Mouse (Mus musculus): ENCODE measurements around the gene Cpne6. TPM values are rescaled to one million over a fixed set of nuclear protein-coding genes. Genes with fewer than 3 reads are reported as not detected.

The Cpne6 gene
- total RNA-seq, 2 experiments from 2014 or later = 163 to 211 TPM

DNA sequence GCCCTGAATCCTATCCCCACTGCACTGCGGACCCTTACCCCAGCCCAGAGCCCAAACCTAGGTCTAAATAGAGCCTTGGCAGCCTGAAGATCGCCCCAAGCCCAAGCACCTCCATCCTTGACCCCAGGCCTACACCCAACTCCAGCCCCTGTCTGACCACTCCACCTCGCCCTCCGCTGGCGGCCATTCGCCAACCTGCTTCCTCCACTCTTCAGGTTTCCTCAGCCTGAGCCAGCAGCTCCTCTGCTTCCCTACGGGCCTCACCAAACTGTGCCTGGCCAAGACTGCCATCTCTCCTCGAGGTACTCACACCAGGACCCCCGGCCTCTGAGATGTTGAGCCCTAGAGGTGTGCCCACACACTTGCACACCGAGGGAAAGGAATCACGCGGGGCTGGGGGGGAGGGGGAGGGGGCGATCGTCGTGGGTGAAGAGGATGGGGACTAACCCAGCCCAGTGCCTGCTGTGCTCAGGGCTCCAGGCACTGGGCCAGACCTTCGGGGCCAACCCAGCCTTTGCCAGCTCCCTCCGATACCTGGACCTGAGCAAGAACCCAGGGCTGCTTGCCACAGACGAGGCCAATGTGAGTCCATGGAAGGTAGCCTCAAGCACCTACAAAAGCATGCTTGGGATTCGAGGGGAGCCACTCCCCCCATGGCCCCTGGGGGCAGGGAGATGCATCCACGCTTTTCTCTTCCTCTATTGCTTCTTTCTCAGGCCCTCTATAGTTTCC lies 14.6 kb upstream of the Cpne6 start:
- DNase-seq (ENCODE audit: low spot score in 2 of 2) = no peak
- intact Hi-C loops (cut with DNase I) = loop anchor here (5.0 kb wide), 1 partner anchor 47 kb away; the partner anchor contains the start of gene Pck2

DNA sequence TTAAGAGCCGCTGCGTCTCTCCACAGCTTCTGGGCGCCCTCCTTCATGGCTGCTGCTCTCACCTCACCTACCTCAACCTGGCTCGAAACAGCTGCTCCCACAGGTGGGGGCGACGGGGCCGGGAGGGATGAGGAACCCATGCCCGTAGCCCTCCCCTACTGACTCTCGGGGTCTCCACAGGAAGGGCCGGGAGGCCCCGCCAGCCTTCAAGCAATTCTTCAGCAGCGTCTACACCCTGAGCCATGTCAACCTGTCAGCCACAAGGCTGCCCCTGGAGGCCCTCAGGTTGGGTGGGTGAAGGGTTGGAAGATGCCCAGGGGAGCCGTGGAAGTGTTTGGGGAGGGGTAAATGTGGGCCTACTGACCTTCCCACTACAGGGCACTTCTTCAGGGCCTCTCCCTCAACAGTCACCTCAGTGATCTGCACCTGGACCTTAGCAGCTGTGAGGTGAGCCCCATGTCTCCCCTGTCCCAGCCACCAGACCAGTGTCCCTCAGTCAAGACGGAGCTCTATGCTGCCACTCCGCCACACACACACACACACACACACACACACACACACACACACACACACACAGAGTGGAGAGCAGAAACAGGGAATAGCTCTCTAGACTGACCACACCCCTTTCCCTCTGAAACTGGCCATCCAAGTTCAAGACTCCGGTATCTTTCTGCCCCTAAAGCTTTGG lies 13.3 kb upstream of the Cpne6 start:
- intact Hi-C loops (cut with DNase I) = loop anchor here (1.0 to 5.0 kb wide), 2 partner anchors 45 to 60 kb away; partner anchors contain the start of gene Pck2
- no peak for DNase-seq (ENCODE audit: low spot score in 2 of 2)

DNA sequence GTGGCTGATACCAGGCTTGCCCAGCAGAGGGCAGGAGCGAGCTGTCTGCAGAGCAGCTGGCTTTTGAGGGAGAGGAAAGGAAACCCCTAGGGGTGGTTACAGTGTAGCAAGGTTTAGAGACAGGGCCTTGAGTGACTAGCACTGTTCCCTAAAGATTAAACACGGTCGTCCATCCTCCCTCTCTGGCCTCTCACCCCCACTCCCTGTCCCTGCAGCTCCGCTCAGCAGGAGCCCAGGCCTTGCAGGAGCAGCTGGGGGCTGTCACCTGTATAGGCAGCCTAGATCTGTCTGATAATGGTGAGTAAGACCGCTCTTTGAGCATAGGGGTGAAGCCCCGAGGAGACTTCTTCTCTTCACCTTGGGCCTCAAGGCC lies 12.8 kb upstream of the Cpne6 start:
- intact Hi-C loops (cut with DNase I) = loop anchor here (1.0 to 5.0 kb wide), 2 partner anchors 45 to 60 kb away; partner anchors contain the start of gene Pck2

DNA sequence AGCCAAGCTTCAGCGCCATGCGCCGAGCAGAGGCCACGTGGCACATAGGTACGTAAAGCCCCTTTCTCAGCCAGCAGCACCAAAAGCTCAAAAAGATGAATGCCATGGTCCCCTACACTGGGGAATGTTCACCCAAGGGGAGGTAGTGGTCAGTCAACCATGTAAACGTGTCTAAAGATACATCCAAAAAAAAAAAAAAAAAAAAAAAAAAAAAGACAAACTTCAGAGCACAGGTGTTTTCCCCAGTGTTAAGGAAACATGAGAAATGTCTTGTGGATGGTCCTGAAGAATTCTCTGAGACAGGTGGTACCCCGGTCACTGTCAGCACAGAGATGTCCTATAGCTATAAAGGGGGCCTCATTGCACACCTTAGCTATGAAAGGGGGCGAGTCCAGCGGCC lies 4.6 kb upstream of the Cpne6 start:
- no peak for DNase-seq (ENCODE audit: low spot score in 2 of 2)
- intact Hi-C loops (cut with DNase I) = no loop called here

More for the DNA sequence above, 12.8 kb upstream of the Cpne6 start:
- peak; percentile 81 to 82 for DNase-seq (ENCODE audit: low spot score in 2 of 2)

DNA sequence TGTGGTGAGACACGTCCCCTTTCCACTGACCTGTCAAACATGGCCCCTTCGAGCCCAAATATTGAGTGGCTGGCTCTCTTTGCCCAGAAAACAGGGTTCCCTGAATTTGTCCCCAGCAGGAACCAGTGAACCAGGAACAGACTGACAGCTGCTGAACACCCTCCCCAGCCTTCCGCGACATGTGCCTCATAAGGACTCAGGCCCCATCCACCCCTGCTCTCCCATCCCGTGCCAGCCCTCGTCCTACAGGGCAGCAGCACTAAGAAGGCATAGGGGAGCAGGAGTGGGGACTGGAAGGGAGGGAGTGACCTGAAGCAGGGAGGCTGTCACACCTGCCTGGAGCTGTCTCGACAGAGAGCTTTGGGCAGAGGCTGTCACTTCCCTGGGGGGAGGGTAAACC lies 2.4 kb upstream of the Cpne6 start:
- DNase-seq (ENCODE audit: low spot score in 2 of 2) = no peak
- intact Hi-C loops (cut with DNase I) = no loop called here

DNA sequence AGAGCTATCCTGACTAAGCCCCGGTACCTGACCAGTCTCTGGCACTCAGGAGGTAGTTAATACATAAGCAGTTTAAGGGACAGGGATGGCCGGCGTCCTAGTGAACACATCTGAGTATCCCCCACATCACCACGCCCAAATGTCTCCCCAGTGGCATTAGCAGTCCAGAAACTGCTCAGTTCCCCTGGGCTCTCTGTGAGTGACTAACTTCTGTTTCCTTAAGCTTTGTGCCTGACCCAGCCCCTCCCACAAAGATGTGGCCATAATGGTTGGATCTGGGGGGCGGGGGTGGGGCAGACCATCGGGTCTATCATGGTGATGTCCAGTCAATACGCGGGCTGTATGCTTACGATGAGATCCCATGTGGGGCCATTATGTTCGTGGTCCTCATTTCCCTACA lies 705 bp upstream of the Cpne6 start:
- no peak for DNase-seq (ENCODE audit: low spot score in 2 of 2)
- intact Hi-C loops (cut with DNase I) = no loop called here

DNA sequence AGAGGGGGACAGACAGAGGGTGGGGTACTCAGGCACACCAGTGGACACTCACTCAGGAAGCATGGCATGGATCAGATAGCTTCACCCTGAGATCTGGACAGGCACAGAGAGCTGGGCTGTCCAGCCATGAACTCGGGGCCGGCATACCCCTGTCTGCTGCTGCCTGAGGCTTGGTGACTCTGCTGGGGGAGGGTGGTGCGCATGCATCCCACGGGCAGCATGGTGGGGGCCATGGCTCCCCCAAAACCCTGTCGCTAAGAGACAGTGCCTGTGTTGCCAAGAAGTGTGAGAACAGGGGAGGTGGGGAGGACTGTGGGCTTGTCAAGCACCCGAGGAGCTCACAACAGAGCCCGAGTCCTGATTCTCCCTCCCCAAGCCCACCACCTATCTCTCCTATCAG lies 792 bp downstream of the Cpne6 start:
- DNase-seq (ENCODE audit: low spot score in 2 of 2) = peak; percentile 66 to 70
- intact Hi-C loops (cut with DNase I) = no loop called here

DNA sequence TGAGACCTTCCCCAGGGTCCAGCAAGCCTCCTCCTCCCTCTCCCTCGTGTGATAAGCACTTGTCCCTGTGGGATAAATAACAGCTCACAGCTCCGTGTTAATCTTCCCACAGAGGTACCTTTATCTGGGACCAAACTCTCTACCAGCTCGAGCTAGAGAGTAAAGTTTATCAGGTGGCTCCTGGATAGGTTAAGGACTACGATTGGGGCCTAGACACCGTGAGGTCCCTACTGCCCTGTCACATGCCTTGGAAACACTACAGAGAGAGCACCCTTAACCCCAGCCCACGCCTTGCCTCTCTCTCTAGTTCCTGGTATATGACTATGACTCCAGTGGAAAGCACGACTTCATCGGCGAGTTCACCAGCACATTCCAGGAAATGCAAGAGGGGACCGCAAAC lies 3.7 kb downstream of the Cpne6 start:
- DNase-seq (ENCODE audit: low spot score in 2 of 2) = no peak
- intact Hi-C loops (cut with DNase I) = no loop called here

DNA sequence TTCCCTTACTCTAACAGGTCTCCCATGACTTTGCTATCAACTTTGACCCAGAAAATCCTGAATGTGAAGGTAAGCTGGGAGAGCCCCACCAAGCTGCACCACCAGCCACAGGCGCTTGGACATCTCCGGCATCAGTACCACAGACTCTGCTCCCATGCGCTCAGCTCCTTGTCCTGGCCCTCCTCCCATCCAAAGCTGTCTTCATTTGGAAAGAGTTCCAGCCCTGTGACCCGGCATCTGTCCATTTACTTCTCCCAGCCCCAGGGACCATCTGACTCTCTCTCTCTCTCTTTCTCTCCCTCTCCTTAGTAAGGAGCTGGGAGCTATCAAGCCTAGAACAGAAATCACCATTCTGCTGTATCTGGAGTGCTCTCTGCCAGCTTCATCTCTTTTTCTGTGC lies 5.6 kb downstream of the Cpne6 start:
- intact Hi-C loops (cut with DNase I) = no loop called here

DNA sequence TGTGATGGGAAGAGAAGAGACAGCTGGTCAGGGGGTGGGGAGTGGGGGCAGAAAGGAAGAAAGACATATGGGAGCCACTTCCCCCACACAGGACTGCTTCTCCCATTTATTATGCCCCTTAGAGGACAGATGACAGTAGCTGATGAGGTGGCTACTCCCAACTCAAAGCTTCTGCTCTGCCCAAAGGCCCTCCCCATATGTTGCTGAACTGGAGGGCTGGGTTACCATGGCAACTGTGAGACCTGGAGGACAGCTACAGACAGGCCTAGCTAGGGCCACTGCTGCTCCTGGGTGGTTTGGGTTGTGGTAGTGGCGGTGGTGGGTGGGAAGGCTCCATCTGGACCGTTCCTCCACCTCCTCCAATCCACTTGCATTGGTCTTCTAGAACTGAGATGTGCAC lies 8.7 kb downstream of the Cpne6 start:
- peak; percentile 77 to 81 for DNase-seq (ENCODE audit: low spot score in 2 of 2)
- intact Hi-C loops (cut with DNase I) = no loop called here

More for the DNA sequence above, 5.6 kb downstream of the Cpne6 start:
- no peak for DNase-seq (ENCODE audit: low spot score in 2 of 2)

DNA sequence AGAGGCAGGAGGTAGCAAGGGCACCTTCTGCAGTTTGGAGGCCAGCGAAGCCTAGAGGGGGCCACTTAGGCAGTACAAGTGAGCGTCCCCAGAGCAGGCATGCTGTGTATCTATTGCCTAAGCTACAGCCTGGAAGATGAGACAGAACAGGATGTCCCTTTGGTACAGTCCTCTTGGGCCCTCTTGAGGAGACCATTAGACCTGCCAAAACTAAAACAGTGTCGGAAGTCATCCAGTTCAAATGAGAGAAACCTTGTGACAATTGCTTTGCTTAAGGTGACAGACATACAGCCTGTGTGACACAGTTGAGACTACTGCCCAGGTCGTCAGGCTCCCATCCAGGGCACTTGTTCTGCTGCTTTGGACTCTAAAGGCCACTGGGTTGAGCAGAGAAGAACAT lies 9.4 kb downstream of the Cpne6 start:
- intact Hi-C loops (cut with DNase I) = no loop called here
- DNase-seq (ENCODE audit: low spot score in 2 of 2) = no peak

DNA sequence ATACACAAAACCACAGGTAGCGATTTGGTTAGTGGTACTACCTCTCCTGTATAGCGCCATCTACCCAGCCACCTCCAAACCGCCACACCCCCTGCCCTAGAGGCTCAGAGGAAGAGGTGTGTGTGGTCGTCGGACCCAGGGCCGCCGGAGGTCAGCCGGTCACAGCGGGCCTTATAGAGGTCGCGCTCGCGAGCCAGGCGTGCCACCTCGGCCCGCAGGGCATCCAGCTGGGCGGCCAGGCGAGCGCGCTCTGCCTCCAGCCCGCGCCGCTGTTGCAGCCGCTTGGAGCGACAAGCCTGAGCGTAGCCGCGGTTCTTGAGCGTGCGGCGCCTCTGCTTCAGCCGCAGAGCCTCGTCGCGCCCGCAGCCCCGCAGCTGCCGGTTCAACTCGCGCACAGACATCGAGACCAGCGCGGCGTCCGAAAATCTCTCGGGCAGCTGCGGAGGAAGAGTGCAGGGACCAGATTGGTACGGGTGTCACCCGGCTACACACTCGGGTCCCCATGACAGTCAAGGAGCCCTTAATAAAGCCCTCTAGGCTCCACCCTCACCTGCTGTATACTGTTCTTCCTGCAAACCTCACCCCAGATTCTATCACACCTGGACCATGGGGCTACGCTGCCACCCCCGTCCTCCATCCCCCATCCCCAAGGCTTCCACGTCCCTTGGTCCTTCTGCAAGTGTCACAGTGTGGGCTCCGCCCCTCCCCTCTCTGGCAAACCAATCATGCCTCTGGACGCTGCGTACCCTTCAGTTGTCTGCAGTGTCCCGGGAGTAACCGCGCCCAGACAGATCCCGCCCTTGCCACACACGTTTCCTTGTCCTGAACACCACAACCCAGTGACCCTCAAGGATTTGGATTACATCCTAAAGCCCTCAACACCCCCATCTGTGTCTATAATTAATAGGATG lies 10.5 kb downstream of the Cpne6 start:
- DNase-seq (ENCODE audit: low spot score in 2 of 2) = peak; percentile 52 to 65
- intact Hi-C loops (cut with DNase I) = no loop called here

DNA sequence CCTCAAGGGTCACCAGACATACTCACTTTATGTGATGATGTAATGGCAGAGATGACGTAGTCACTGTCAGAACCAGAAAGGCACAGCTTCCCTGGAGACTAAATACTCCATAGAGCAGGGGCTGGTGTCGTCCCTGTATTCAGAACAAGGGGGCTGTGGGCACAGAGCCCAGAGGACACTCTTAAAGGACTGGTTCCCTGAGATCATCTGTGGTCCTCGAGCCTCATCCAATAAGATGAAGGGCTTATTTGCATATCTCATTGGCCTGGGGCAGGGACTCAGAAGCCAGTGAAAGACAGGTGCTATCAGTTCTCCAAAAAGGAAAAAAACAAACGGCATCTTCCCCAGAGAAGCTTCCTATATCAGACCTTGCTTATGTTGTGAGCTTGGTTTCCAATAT lies 13.8 kb downstream of the Cpne6 start:
- DNase-seq (ENCODE audit: low spot score in 2 of 2) = no peak
- intact Hi-C loops (cut with DNase I) = no loop called here

DNA sequence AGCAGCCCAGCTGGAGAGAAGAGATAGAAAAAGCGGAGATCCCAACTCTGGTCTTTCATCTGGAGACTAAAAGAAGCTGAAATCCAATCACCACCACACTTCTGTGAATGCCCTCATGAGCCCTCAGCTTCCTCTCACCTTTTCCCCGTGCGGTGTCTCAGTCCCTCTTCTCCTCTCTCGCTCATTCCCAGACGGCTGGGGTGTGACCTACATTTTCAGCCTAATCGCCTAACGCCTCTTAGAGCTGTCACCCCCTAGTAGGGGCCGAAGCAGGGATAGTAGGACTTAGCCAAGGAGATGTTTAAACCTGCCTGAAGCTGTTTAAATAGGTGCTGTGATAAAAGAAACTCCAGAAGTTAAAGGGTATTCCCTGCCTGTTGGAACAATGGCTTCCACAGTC lies 14.5 kb downstream of the Cpne6 start, which contains the start of gene Nrl:
Gene Nrl (minus strand): TSS at position 197 of the 400 bp plus-strand sequence.
- intact Hi-C loops (cut with DNase I) = no loop called here
- no peak for DNase-seq (ENCODE audit: low spot score in 2 of 2)

DNA sequence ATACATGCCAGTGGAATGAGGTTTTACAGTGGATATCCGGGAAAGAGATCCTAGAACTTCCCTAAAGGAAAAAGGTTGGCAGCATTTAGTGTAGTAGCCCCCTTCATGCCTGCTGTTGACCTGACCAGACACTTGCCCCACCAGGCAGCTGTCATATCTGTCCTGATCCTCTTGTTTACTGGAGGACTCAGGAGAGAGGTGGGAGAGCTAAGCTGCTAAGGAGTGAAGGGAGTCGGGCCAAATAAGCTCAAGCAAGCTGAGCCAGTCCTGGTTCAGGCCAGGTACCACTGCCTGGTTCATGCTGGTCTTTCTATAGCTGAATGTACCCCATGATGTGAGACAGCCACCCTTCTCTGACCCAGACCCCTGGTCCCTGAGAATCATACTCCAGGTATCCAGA lies 16.4 kb downstream of the Cpne6 start:
- intact Hi-C loops (cut with DNase I) = no loop called here
- DNase-seq (ENCODE audit: low spot score in 2 of 2) = no peak

DNA sequence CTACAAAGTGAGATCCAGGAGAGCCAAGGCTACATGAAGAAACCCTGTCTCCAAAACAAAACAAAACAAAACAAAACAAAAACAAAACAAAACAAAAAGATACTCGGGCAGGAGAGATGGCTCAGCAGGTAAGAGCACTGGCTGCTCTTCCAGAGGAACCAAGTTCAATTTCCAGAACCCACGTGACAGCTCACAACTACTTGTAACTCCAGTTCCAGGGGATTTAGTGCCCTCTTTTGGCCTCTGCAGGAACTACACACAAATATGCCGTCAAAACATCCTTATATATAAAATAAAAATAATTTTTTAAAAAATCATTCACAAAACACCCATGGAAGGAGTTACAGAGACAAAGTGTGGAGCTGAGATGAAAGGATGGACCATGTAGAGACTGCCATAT lies 17.7 kb downstream of the Cpne6 start:
- no peak for DNase-seq (ENCODE audit: low spot score in 2 of 2)
- intact Hi-C loops (cut with DNase I) = no loop called here

DNA sequence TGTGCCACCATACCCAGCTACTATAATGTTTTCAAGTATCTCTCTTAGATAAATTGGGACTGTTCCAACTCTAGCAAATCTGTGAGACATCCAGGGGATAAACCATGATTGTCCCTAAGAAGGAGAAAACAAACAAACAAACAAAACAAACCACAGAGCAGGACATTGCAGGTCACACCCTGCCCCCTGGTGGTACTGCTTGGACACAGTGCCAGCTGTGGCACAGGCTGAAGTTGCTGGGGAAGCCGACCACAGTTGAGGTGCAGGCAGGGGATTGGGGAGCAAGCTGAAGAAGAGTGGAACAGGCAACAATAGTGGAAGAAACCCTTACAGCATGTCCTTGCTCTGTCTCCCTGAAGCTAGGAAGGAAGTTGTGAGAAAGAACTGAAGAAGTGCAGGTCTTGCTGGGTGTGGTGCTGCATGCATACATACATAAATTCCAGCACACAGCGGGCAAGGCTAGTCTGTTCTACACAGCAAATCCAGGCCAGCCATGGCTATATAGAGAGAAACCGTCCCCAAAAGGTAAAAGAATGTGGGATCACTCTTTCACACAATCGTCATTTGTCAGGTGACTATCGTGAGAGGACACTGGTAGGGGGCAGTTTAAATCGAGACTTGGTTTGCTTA lies 26.0 kb downstream of the Cpne6 start:
- intact Hi-C loops (cut with DNase I) = loop anchor here (5.0 kb wide), 1 partner anchor 389 kb away; no protein-coding TSS in a partner anchor
- DNase-seq (ENCODE audit: low spot score in 2 of 2) = no peak

DNA sequence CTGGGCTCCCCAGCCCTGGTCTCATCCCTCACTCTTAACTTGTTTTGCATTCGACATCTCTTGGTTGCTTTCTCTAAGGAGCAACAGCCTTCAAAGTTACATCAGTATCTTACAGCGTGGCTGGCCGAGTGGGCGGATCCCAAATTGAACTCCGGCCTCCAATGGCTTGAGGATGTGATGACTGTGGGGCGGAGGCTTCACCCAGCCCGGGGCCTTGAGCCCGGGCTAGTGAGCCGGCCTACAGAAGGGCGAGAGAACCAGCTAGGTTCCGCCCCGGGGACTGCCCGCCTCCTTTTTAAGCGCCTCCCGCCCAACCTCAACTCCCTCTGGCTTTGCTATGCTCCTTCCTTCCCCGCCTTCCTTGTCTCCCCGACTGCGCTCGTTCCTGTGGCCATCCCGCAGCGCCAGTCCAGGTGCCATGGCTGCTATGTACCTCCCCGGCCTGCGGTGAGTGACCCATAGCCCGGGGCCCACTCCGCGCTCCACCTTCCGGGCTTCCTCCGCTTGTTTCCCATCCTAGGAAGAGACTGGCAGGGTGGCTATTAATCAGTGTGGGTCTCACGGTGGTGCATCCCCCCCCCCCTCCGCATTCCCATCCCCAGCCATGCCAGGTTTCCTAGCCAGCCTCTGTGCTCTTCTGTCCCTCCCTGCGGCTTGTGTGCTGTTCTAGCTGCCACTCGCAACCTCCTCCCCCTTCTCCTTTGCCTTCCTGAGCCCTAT lies 30.0 kb downstream of the Cpne6 start, which contains the start of gene Pck2:
Gene Pck2 (plus strand): TSS at position 200 of the 720 bp plus-strand sequence.
- peak; percentile 76 to 81 for DNase-seq (ENCODE audit: low spot score in 2 of 2)
- intact Hi-C loops (cut with DNase I) = loop anchor here (5.0 kb wide), 1 partner anchor 43 kb away; no protein-coding TSS in a partner anchor
